Mouse (Mus musculus) olfactory bulb, adult 2 months (tissue): Measurements from ENCODE around the gene Lancl1.

ENCODE experiments used
- CTCF ChIP-seq: fragments of 200-500 bp; IDR thresholded peaks from 2 replicates; pipeline ENCODE4 v1.5.1; 2012; ENCODE audit warnings: low read depth, mild to moderate bottlenecking, low read length, moderate library complexity; ENCODE audit not compliant: insufficient read depth
- POLR2A ChIP-seq: fragments of 200-500 bp; IDR thresholded peaks from 2 replicates; pipeline ENCODE4 v1.6.1; 2012; ENCODE audit warnings: mild to moderate bottlenecking, low read depth, low read length, moderate library complexity; ENCODE audit not compliant: insufficient read depth

- TF ChIP-seq POLR2A (no peak), CTCF (no peak)
These were observed 52.8 kb downstream of the Lancl1 start for GRCm38 (mm10) chr1:66985906-66986305.
